Mouse (Mus musculus): ENCODE measurements around the gene Slc7a15. TPM values are rescaled to one million over a fixed set of nuclear protein-coding genes. Genes with fewer than 3 reads are reported as not detected.

Gene Slc7a15
- polyA plus RNA-seq (2012; rRNA removed), result 0.14 TPM in 1 of 2 replicates, not detected in the other

DNA sequence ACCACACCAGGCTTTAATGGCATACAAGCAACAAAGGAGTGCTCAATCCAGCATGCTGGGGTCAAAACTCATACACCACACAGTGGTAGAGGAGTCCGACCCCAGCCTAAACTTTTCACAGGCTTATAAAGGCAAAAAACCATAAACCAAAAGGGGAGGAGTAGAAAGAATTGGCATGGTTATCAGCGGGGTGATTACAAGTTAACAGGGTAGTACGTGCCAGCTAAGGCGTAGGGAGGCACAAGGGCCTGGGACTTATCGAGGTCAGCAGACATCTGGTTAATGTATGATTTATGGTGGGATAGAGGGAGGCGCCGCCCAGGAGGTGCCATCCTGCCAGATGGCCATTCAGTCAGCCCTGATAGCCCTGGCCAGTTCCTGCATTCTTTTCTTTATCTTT, at the start of gene Slc7a15:
Slc7a15 (minus strand) TSS at position 101 of the 400 bp plus-strand sequence.

DNA sequence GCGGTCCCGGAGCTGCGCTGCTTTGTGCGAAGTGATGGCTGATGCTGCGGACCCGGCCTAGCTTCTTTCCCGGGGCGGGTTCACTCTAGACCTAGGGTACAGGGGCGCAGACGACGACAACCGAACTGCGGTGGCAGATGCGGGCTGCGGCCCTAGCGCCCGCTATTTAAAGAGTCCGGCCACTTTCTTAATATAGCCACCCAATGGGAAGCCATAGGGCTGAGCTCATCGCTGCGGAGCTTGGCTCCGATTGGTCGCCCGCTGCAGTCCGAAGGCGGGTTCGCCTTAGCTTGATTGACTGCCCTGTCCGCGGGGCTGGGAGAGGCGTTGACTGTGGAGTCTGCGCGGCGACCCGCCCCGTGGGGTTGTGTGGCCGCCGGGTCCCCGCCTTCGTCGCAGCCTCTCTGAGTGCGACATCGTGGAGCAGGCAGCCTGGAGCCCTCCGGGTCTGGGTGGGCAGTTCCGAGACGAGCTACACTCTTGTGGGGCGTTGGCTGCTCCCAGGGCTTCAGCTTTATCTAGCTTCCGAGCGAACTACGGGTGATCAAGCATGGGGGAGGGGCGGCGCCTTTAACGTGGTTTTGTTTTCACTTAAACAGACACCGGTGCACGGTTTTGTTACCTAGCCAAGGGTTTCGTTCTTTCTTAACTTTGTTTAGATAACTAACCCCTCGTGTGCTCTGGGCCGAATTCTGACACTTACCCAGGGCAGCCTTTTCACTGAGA, 98.8 kb downstream of the Slc7a15 start, which contains the start of gene Rhob:
Rhob (minus strand) TSS at position 139 of the 726 bp plus-strand sequence.

Other genes starting within 250 kb of the Slc7a15 start
- 475 and 541 TPM in 2 replicates for gene Rhob, start 99.1 kb downstream of the Slc7a15 start, polyA plus RNA-seq (2012; rRNA removed)
- gene Pum2, start 75.1 kb upstream of the Slc7a15 start, polyA plus RNA-seq (2012; rRNA removed), result 32.8 and 35.0 TPM in 2 replicates
- 205 and 246 TPM in 2 replicates for gene Sdc1, start 172.3 kb upstream of the Slc7a15 start, polyA plus RNA-seq (2012; rRNA removed)